Mouse (Mus musculus) frontal cortex, postnatal 25 days (tissue): ENCODE results near the gene Rexo5.

Experiments
- DNase-seq, 2 experiments: peaks; one replicate each; pipeline ENCODE4 v3.0.0; 2022; ENCODE audit warnings: low spot score in 2 of 2

Gene Rexo5

DNA sequence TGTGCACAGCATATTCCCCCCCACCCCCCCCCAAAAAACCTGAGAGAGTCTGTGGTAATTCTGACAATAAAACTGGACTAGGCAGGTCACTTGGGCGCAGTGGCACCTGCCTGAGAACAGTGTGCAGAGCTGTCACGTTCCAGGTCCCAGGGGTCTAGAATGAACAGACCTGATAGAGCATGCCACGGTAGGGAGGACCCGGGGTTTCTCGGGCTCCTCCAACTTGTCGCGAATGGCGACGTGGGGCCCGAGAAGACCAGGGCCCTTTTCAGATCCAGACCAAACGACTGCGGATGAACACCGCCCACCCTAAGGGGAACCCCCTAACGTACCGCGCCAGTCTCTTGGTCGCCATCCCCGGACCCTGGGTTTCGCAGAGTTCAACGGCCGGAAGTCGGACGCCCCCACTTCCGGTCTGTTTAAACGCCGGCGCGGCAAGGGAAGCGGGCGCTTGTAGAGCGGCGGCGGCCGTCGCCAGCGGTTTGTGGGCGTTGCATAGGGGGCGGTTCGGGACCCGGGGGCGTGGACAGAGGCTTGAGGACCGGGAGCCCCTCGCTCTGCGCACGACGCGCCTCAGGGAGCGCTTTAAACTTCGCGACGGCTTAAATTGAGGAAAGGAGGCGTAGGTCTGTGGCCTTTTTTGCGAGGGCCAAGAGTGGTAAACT is at the start of gene Rexo5, which contains the start of gene Eri2:
Rexo5 (plus strand) TSS at position 421 of the 665 bp plus-strand sequence.
Eri2 (minus strand) TSS at position 473 of the 665 bp plus-strand sequence.
- peak; percentile 54 to 59 for DNase-seq

DNA sequence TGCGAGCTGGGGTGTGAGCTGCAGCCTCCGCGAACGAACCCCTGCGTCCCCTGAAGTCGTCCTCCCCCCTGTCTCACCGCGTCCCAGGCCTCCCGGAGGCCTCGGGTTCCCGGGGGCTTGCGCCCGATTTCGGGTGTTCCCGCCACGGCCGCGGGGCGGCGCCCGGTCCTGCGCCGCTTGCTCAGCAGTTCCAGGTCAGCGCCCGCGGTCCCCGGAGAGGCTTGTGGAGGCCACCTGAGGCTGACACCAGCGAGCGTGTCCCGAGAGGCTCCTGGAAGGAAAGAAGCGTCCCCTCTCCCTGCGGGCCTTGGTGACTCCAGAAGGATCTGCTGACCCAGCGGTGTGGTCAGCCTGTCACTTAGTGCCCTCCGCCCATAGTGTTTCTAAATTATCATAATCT is 49.5 kb upstream of the Rexo5 start:
- DNase-seq, result no peak

DNA sequence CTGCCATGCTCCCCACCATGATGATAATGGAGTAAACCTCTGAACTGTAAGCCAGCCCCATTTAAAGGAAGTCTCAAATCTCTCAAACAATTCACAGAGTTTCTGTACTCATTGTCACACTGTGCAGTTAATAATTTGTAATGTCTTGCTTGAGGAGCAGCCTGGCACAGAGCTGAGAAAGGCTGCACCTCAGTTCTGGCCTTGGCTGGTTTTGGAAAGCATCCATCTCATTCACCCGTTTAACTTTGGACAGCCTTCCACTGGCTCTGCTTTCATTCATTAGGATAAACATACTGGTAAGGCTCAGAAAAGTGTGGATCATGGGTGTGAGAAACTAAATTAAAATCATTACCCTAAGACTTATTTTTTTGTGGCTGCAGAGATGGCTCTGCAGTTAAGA is 47.9 kb upstream of the Rexo5 start:
- DNase-seq, result no peak

DNA sequence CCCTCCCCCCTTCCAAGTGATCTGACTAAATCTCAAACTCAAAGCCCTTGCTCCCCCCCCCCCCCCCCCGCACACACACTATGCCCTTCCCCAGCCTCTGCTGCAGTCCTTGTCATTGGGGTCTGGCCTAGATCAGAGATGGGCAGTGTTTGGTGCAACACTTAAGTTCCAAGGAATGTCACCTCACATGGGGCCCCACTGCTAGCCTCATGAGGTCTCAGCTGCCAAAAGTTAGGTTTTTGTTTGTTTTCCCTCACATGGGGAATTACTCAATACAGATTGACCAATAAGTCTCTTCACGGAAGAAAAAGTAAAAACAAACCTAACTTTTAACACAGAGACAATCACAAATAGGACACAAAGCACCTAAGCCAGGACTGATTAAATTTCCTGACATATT is 45.0 kb upstream of the Rexo5 start:
- DNase-seq, result no peak

DNA sequence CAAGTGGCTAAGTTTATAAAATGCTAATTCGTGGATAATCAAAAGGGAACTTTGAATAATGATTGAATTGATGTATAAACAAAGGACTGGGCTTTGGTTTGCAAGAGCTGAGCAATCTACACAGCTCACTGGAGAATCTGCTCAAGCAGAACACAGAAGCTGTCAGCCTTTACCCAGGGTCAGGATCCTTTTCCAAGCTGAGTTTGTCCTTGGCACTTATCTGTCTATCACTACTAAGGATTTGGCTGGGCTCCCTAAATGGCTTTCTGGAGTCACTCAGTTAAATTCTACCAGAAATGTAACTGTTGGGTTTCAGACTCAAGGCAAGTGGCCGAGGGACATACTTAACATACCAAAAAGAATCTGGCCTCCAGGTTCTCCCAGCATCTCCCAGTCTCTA is 43.9 kb upstream of the Rexo5 start:
- no peak for DNase-seq

DNA sequence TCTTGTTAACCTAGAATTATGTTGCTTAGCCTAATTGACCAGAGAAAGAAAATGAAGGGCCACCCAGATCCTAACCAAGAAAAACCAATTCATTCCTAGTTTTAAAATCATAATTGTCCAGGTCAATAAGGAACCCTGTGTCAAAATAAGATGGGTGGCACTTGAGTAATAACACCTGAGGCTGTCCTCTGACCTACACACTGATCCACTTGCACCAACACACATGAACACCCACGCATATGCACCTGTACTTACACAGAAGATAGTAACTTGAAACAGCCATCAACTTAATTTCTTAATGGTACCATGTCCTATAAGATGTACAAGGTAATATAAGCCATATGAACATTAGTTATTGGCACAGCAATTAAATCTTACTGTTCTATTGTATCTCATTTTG is 40.1 kb upstream of the Rexo5 start:
- DNase-seq, result no peak

DNA sequence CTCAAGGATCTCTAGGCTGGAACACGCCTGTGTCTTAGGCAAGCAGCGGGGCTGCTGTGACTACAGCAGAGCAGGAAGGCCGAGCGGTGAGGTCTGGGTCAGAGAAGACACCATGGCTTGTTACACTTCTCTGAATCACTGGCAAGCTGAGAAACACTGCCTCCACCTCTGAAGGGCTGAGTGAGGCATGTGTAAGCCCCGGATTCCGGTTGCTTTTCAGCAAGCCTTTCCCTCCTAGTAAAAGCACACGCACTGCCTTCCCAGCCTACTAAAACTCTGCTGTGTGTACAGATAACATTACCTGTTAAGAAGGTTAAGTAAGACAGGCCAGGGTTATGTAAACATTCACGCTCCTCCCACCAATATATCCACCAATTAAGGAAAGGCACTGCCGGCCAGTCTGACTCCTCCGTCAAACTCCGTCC is 33.3 kb upstream of the Rexo5 start, which contains the start of gene Acsm3:
Acsm3 (plus strand) TSS at position 397 of the 425 bp plus-strand sequence.
- DNase-seq, result no peak

DNA sequence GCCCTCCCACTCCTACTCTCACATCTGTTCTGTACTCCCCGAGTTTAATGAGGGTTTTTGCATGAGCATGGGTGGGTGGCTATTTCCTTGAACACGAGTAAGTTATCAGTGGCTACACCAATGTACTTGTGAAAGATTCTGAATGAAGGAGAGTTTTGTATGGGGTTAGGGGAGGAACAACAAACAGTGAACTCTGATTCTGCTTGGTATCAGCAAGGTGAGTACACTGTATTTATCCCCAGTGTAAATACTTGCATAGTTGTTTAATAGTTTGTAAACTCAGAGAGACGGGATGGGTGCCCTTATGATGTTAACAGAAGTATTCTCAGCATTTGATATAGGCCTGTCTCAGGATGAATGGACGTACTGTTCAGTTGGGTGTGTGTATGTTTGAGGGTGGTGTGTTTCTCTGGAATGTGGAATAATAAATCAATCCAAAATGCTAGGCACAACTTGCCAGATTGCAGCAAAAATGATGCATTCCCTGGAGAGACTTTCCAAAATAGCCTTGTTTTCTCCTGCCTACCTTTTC is 31.6 kb upstream of the Rexo5 start:
- DNase-seq, result no peak

DNA sequence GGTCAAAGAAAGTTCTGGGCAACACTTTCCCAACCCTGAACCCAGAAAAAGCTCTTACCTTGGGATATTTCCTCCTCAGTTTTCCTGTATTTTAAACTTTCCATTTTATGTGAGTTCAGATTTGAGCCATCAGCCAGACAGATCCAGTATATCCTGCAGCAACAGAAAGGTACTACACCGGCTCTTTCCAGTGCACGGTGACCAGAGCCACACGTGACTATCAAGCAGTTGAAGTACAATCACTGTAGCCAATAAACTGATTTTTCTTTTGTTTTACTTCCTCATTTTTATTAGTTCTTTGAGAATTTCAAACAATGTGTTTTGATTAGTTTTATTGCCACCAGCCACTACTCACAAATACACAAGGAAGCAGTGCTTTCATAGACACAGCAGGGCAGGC is 29.4 kb upstream of the Rexo5 start:
- DNase-seq, result no peak

DNA sequence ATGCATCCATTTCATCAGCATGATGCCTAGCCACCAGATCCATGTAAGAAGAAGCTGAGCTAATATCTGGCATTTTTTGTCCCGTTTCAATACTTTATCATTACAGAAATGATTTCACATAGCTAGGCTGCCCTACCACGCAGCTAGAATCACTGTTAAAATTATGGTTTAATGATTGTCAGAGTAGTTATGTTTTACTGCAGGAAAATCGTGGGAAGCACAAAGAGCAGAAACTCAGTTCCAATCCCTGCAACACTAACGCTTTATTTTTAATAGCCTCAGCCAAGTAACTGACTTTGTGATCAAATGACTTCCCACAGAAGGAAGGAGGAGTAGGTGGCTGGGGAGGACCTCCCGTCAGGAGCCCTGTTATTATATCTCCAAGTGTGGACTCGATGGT is 26.8 kb upstream of the Rexo5 start:
- no peak for DNase-seq

DNA sequence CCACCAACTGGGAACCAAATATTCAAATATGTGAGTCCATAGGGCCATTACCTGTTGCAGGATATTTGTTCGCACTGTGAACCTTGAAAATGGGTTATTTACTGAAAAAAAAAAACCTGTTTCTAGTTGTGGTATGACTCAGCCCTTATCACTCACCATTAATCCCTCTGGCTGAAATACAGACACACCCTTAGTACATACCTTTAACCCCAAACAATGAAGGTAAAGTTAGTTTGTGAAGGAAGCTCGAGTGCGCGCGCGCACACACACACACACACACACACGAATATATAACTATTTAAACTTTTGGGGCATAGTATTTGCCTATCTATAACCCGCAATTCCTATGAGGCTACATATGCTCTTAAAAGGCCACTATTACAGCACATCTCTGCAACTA is 23.9 kb upstream of the Rexo5 start:
- DNase-seq, result no peak

DNA sequence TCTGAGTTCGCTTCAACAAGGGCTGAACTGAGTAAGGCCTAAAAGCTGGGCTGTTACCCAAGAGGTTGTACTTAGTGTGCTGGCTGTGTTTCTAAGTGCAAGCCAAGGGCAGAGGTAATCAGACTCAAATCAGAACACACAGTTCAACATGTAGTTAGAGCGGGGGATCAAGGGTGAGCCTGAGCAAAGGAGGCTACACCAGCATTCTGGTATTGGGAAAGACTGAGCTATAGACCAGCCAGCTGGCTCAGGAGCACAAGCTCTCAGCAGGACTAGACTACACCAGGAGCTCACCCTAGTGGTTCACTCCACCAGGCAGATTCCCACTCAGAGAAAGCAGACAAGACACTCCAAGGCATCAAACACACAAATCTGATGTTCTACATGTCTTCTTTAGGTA is 10.4 kb upstream of the Rexo5 start:
- no peak for DNase-seq

DNA sequence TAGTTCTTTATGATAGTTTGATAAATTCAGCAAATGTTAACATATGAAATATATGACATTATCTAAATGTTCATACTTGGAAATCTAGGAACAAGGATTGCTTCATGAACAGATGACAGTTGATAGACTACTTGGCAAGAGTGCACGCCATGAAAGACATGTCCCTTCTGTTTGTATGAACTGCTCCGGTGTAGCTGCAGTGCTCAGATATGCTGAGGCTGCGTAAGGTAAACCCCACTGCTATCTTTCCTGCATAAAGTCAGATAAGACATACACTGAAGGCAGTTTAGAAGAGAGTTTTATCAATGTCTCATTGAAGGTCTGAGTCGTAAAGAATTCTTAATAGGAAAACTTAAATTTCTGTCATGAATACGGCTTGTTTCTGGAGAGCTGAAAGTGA is 8.9 kb upstream of the Rexo5 start:
- no peak for DNase-seq

DNA sequence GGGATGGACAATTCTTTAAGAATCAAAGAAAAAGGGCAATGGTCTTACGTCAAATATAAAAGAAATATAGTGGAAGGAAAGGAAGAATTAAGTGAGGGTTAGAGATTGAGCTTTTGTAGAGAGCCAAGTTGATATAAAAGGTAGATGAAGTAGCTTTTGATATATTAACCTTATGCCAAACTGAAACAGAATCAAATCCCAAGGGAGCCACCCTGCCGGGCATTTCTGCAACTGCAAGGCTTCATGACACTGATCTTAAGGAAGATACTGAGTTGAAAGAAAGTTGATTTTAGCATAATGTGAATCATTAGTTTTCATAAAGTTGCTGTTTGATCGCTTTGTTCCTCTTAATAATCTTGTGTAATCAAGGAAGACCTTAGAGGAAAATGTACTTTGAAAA is 4.8 kb upstream of the Rexo5 start:
- DNase-seq, result no peak

DNA sequence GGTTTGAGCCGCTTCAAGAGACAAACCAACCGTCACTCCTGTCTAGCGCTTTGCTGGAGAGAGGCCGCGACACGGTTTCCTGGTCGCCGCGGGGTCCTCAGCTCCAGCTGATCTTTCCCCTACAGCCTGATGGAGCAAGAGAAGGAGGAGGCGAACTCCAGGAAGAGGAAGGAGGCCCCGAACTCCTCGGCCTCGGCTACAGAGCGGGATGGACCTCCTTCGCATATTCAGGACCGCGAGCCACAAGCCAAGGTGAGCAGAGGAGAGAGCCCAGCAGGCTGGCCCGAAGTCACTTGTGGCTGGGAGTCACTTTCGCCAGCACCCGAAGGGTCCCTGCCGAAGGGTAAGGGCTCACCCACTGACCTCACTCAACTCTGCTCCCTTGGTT is 439 bp downstream of the Rexo5 start:
- no peak for DNase-seq

DNA sequence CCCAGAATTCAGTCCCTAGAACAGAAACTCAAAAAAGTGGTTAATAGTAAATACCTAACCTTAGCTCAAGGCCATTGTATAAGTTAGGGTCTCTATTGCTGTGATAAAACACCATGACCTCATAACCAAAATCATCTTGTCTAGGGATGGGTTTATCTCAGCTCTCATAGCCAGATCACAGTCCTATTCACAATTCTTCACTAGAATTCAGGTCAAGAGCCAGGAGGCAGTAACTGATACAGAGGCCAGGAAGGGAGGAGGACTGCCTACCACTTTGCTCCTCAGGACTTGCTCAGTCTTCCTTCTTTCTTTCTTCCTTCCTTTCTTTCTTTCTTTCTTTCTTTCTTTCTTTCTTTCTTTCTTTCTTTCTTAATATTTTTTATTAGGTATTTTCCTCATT is 1.5 kb downstream of the Rexo5 start:
- DNase-seq, result no peak

DNA sequence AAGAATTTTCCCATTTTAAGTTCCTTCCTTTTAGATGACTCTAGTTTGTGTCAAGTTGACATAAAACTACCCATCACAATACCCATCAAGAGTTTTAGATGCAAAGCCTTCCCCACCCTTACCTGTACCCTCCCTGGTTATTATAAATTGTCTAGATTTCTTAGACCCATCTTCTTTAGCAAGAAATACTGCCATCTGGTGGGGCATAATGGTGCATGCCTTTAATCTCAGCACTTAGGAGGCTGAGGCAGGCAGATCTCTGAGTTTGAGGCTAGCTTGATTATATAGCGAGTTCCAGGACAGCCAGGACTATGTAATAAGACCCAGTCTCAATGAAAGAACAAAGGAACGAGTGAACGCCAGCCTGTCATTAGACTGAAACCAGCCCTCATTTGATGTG is 6.7 kb downstream of the Rexo5 start:
- no peak for DNase-seq

DNA sequence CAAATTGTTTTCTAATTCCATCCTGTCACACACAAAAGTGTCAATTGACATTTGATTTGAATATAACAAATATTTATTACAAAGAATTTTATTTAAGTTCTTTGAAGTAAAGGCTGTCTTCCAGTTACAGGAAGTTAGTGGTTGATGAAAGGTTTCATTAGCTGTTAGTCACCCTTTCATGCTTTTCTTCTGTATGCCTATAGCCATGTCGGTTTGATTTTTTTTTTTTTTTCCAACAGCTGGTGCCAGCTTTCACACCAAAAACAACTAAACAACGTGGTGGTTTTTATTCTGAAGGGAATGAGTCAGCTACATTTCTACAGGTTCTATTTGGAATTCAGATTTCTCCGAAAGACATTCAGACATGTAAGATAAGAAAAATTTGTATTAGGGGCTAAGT is 7.2 kb downstream of the Rexo5 start:
- no peak for DNase-seq

DNA sequence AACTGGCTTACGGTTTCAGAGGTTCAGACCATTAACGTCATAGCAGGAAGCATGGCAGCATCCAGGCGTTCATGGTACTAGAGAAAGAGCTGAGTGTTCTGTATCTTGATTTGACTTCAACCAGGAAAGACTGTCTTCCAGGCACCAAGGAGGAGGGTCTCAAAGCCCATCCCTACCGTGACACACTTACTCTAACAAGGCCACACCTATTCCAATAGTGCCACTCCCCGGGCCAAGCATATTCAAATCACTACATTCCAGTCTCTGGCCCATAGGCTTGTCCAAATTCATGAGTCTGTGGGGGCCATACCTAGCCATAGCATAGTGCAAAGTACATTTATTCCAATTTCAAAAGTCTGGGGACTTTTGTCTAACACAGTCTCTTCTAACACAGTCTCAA is 13.6 kb downstream of the Rexo5 start:
- no peak for DNase-seq

DNA sequence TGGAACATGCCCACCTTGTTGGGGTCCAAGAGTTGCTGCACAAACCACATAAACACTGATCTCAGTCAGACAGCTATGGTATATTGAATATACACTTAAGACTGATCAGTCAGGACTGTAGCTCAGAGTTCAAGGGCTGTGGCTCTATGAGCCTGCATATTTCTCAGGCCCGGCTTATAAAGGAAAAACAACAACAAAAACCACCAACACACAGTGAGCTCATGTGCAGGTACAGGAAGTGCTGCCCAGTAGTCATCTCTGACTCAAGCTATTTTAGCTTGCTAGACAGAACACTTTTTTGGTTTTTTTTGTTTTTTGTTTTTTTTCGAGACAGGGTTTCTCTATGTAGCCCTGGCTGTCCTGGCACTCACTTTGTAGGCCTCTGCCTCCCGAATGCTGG is 14.9 kb downstream of the Rexo5 start:
- DNase-seq, result no peak

DNA sequence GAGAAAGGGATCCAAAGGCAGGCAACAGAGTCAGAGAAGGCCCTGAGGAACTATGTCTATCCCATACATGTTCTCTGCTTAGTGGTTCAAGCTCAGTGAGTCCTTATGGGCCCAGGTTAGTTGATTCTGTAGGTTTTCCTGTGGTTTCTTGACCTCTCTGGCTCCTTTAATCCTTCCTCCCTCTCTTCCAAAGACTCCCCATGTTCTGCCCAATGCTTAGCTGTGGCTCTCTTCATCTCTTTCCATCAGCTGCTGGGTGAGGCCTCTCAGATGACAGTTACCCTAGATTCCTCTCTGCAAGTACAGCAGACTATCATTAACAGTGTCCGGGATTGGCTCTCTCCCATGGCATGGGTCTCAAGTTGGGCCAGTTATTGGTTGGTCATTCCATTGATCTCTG is 41.6 kb downstream of the Rexo5 start:
- no peak for DNase-seq

DNA sequence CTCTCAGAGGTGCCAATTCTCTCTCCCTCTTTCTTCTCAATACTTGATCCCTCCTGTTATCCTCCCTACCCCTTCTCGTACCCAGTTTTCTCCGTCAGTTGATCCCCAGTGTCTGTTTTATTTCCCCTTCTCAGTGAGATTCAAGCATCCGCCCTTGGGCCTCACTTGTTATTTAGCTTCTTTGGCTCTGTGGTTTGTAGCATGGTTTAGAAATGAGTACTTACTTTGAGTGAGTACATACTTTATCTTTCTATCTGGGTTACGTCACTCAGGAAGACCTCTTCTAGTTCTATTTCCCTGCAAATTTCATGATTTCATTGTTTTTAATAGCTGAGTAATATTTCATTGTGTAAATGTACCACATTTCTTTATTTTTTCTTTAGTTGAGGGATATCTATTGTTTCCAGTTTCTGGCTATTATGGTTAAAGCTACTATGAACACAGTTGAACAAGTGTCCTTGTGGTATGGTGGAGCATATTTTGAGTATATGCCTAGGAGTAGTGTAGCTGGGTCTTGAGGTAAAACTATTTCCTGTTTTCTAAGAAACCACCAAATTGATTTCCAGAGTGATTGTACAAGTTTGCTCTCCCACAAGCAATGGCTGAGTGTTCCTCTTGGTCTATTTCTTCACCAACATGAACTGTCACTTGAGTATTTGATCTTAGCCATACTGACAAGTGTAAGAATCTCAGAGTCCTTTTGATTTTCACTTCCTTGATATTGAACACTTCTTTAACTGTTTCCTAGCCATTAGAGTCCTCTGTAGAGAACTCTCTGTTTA is 42.4 kb downstream of the Rexo5 start:
- DNase-seq, result no peak

DNA sequence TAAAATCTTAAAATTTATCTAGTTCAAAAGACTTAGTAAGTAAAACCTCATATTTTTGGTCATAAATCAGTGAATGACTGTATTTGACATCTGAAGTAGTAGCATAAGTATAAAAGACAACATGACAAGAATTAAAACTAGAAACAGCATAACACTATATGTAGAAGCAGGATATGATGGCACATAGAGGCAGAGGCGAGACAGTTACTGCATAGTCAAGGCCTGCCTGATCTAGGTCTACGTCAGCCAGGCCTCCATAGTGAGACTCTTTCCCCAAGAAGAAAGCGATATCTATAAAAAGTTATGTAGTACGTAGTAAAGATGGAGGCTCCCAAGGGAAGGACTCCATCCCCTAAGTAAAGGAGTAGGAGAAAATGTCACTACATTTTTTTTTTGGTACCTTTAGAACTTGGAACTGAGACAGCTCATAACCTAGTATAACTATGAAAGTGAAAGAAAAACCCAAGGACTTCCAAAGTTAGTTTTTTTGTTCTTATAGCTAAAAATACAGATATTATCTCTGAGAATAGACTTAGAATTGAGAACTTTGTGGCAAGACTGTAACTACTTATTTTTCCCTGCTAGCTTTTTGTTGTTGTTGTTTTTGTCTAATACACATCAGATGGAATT is 48.1 kb downstream of the Rexo5 start:
- DNase-seq, result no peak
